ENCODE assay signal across 17 mouse cellular contexts in the genomic region with DNA sequence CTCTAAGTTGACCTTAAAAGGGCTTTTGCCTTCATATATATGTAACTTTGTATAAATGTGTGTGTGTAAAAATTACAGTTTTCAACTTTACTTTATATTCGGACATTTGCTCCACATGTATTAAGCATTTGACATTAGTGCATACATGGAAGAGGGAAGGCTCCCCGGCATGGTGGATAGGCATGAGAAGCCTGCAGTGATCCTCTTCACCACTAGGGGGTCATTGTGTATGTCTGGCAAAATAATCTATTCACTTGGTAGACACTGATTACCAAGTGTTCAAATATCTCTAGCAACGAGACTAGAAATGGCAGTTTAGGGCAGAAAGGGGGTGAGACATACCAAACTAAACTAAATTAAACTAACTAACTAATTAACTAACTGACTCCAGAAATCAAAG.
A peak's percentile ranks its signal among the peaks of the same experiment; 100 is the strongest.
DNase-seq lines count a peak whose midpoint lies in the region; ATAC-seq and TF ChIP-seq lines count a peak whose summit lies in the region.
"Had no signal": no experiment of that assay in that cellular context is flagged by ENCODE, and none has a peak within 500 bp of the region (broad histone marks: within the 10 kb centered on the region; RNA-seq: fewer than 3 reads in every experiment).

No protein-coding gene starts in this region.

- no peak overlapping the region for H3K9ac ChIP-seq in kidney, postnatal 0 days (ENCODE audit: low read depth, low read length)
- H3K9ac ChIP-seq in kidney, embryonic 14.5 days (ENCODE audit: low read depth, low read length) = no peak overlapping the region
- no peak overlapping the region for H3K9ac ChIP-seq in midbrain, postnatal 0 days (replicated peaks; ENCODE audit: low read length, poor library complexity, severe bottlenecking)
- H3K9ac ChIP-seq in midbrain, embryonic 16.5 days (ENCODE audit: low read depth, low read length) = no peak overlapping the region
- H3K9ac ChIP-seq in stomach, postnatal 0 days (ENCODE audit: low read length) = no peak overlapping the region
- H3K9ac ChIP-seq: forebrain, embryonic 13.5 days; hindbrain, embryonic 15.5 days; limb, embryonic 13.5 days; midbrain, embryonic 13.5 days; stomach, embryonic 15.5 days had no signal

- ATAC-seq in kidney, postnatal 0 days (replicated peaks; ENCODE audit: low FRiP score, low read depth) = no peak
- ATAC-seq in kidney, embryonic 14.5 days (ENCODE audit: low FRiP score, low TSS enrichment) = no peak
- no peak for ATAC-seq in midbrain, postnatal 0 days (ENCODE audit: low FRiP score)
- no peak for ATAC-seq in midbrain, embryonic 16.5 days
- no peak for ATAC-seq in stomach, postnatal 0 days (ENCODE audit: low FRiP score, low TSS enrichment)
- ATAC-seq: forebrain, embryonic 13.5 days; midbrain, embryonic 13.5 days had no signal

- no peak for TF ChIP-seq EP300 in stomach, postnatal 0 days (optimal IDR thresholded peaks at IDR 0.05)

- no peak overlapping the region for H3K4me2 ChIP-seq in kidney, postnatal 0 days (ENCODE audit: low read length)
- no peak overlapping the region for H3K4me2 ChIP-seq in kidney, embryonic 14.5 days (replicated peaks; ENCODE audit: low read depth, low read length)
- H3K4me2 ChIP-seq in midbrain, postnatal 0 days (ENCODE audit: low read depth, low read length, poor library complexity, severe bottlenecking) = no peak overlapping the region
- H3K4me2 ChIP-seq in midbrain, embryonic 16.5 days (ENCODE audit: low read length) = no peak overlapping the region
- H3K4me2 ChIP-seq in stomach, postnatal 0 days (replicated peaks; ENCODE audit: low read depth) = no peak overlapping the region
- H3K4me2 ChIP-seq: forebrain, embryonic 13.5 days; hindbrain, embryonic 15.5 days; limb, embryonic 13.5 days; midbrain, embryonic 13.5 days; stomach, embryonic 15.5 days had no signal

- H3K27me3 ChIP-seq in kidney, postnatal 0 days (ENCODE audit: insufficient read depth, low read length) = no peaks in the 10 kb centered on the region
- no peaks in the 10 kb centered on the region for H3K27me3 ChIP-seq in kidney, embryonic 14.5 days (ENCODE audit: control insufficient read depth, insufficient read depth, low read length)
- H3K27me3 ChIP-seq in midbrain, postnatal 0 days (ENCODE audit: insufficient read depth, low read length) = no peaks in the 10 kb centered on the region
- H3K27me3 ChIP-seq in midbrain, embryonic 16.5 days (ENCODE audit: control insufficient read depth, insufficient read depth, low read depth, low read length) = no peaks in the 10 kb centered on the region
- H3K27me3 ChIP-seq in stomach, postnatal 0 days (ENCODE audit: control insufficient read depth, insufficient read depth, low read length) = no peaks in the 10 kb centered on the region
- H3K27me3 ChIP-seq: forebrain, embryonic 13.5 days; hindbrain, embryonic 15.5 days; midbrain, embryonic 13.5 days; stomach, embryonic 15.5 days had no signal

- H3K4me3 ChIP-seq in kidney, postnatal 0 days (replicated peaks; ENCODE audit: low read depth, low read length) = no peak overlapping the region
- no peak overlapping the region for H3K4me3 ChIP-seq in kidney, embryonic 14.5 days (ENCODE audit: low read length)
- no peak overlapping the region for H3K4me3 ChIP-seq in midbrain, postnatal 0 days (ENCODE audit: low read depth, low read length)
- H3K4me3 ChIP-seq in midbrain, embryonic 16.5 days (ENCODE audit: low read depth, low read length) = no peak overlapping the region
- no peak overlapping the region for H3K4me3 ChIP-seq in stomach, postnatal 0 days (ENCODE audit: low read depth, low read length)
- H3K4me3 ChIP-seq: forebrain, embryonic 13.5 days; hindbrain, embryonic 15.5 days; limb, embryonic 13.5 days; midbrain, embryonic 13.5 days; stomach, embryonic 15.5 days had no signal

- 88% methylated on average over 3 of the region's 3 CpGs for WGBS in kidney, postnatal 0 days
- 94% methylated on average over 3 of the region's 3 CpGs for WGBS in kidney, embryonic 14.5 days
- WGBS in midbrain, postnatal 0 days = 94% methylated on average over 3 of the region's 3 CpGs
- WGBS in midbrain, embryonic 16.5 days = 94% methylated on average over 3 of the region's 3 CpGs
- WGBS in stomach, postnatal 0 days = 86% methylated on average over 3 of the region's 3 CpGs

- H3K27ac ChIP-seq in kidney, postnatal 0 days = no peak overlapping the region
- no peak overlapping the region for H3K27ac ChIP-seq in kidney, embryonic 14.5 days (ENCODE audit: low read depth, low read length)
- H3K27ac ChIP-seq in midbrain, postnatal 0 days (ENCODE audit: low read depth, low read length) = no peak overlapping the region
- H3K27ac ChIP-seq in midbrain, embryonic 16.5 days (ENCODE audit: low read length) = no peak overlapping the region
- H3K27ac ChIP-seq in stomach, postnatal 0 days (replicated peaks) = no peak overlapping the region
- H3K27ac ChIP-seq: forebrain, embryonic 13.5 days; hindbrain, embryonic 15.5 days; limb, embryonic 13.5 days; macrophage; midbrain, embryonic 13.5 days; stomach, embryonic 15.5 days had no signal

- H3K9me3 ChIP-seq in kidney, postnatal 0 days (replicated peaks; ENCODE audit: low read length) = no peaks in the 10 kb centered on the region
- no peaks in the 10 kb centered on the region for H3K9me3 ChIP-seq in kidney, embryonic 14.5 days (ENCODE audit: control insufficient read depth, low read length)
- no peaks in the 10 kb centered on the region for H3K9me3 ChIP-seq in midbrain, postnatal 0 days (ENCODE audit: low read length)
- H3K9me3 ChIP-seq in midbrain, embryonic 16.5 days (replicated peaks; ENCODE audit: control insufficient read depth, low read length, poor library complexity, severe bottlenecking) = no peaks in the 10 kb centered on the region
- no peaks in the 10 kb centered on the region for H3K9me3 ChIP-seq in stomach, postnatal 0 days (ENCODE audit: control insufficient read depth, low read length)
- H3K9me3 ChIP-seq: forebrain, embryonic 13.5 days; hindbrain, embryonic 15.5 days; limb, embryonic 13.5 days; midbrain, embryonic 13.5 days; stomach, embryonic 15.5 days had no signal

- no peaks in the 10 kb centered on the region for H3K36me3 ChIP-seq in kidney, postnatal 0 days (ENCODE audit: insufficient read depth, low read length)
- no peaks in the 10 kb centered on the region for H3K36me3 ChIP-seq in kidney, embryonic 14.5 days (ENCODE audit: control insufficient read depth, insufficient read depth, low read length)
- no peaks in the 10 kb centered on the region for H3K36me3 ChIP-seq in midbrain, postnatal 0 days (ENCODE audit: insufficient read depth, low read length)
- no peaks in the 10 kb centered on the region for H3K36me3 ChIP-seq in midbrain, embryonic 16.5 days (ENCODE audit: control insufficient read depth, insufficient read depth, low read length)
- no peaks in the 10 kb centered on the region for H3K36me3 ChIP-seq in stomach, postnatal 0 days (ENCODE audit: control insufficient read depth, insufficient read depth, low read length)
- H3K36me3 ChIP-seq: hindbrain, embryonic 15.5 days; limb, embryonic 13.5 days; midbrain, embryonic 13.5 days; stomach, embryonic 15.5 days had no signal

- TF ChIP-seq CTCF in kidney, postnatal 0 days (IDR thresholded peaks at IDR 0.05; ENCODE audit: low read depth) = peak; percentile 36; the same call in 1 of the 2 replicates
- peak; percentile 27; the same call in 1 of the 2 replicates for TF ChIP-seq CTCF in midbrain, postnatal 0 days (IDR thresholded peaks at IDR 0.05)
- TF ChIP-seq CTCF in stomach, postnatal 0 days (IDR thresholded peaks at IDR 0.05; ENCODE audit: low read depth) = peak; percentile 46; the same call in 1 of the 2 replicates

- DNase-seq in kidney, postnatal 0 days (ENCODE audit: low spot score) = no peak
- DNase-seq in midbrain, postnatal 0 days (ENCODE audit: low spot score) = no peak
- DNase-seq in NIH3T3 (ENCODE audit: low read depth) = peak; percentile 26
- DNase-seq in stomach, postnatal 0 days (ENCODE audit: low spot score) = no peak
- DNase-seq in layer of hippocampus, postnatal 25 days (ENCODE audit: extremely low spot score in 1 of 2, low spot score in 1 of 2) = no peak
- DNase-seq: adrenal gland, postnatal 25 days; cerebellum, adult 11 months; heart, postnatal 14 days; right cerebral cortex, postnatal 4 days had no signal

- no peaks in the 10 kb centered on the region for H3K4me1 ChIP-seq in kidney, postnatal 0 days (replicated peaks; ENCODE audit: insufficient read depth, low read length)
- no peaks in the 10 kb centered on the region for H3K4me1 ChIP-seq in kidney, embryonic 14.5 days (ENCODE audit: control insufficient read depth, insufficient read depth, low read length)
- H3K4me1 ChIP-seq in midbrain, postnatal 0 days (ENCODE audit: insufficient read depth, low read length) = no peaks in the 10 kb centered on the region
- 0 out of 2 replicates have a peak, but pooled peaks cover 2% of the 10 kb centered on the region for H3K4me1 ChIP-seq in midbrain, embryonic 16.5 days (ENCODE audit: control insufficient read depth, insufficient read depth, low read length)
- no peaks in the 10 kb centered on the region for H3K4me1 ChIP-seq in stomach, postnatal 0 days (replicated peaks; ENCODE audit: control insufficient read depth, insufficient read depth)
- H3K4me1 ChIP-seq: forebrain, embryonic 13.5 days; hindbrain, embryonic 15.5 days; stomach, embryonic 15.5 days had no signal
